In the genomic region with DNA sequence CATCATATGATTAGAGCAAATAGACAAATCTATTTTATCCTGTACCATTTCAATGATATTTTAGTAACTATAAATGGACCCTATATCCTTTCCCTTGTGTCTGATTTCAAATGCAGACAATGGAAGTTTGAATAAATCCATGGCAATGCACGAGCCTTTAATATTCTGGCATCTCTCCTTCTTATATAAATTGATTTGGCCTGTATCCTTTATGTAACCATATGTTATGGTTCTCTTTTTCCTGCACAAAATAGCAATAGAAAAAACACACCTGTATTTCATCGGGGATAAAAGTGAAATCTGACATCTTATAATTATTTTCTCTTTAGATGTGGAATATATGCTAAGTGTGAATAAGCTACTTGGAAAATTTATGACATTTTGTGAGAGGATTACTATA, we compare ENCODE assay signal across 17 mouse cellular contexts.
DNase-seq lines count a peak whose midpoint lies in the region; ATAC-seq lines count a peak whose summit lies in the region.
"Had no signal": no experiment of that assay in that cellular context is flagged by ENCODE, and none has a peak within 500 bp of the region (broad histone marks: within the 10 kb centered on the region; RNA-seq: fewer than 3 reads in every experiment).

No protein-coding gene starts in this region.

- 0 out of 2 replicates have a peak, but pooled peaks have one; percentile 52 for ATAC-seq in cerebellum, adult (ENCODE audit: insufficient number of reproducible peaks, low FRiP score, low TSS enrichment)
- ATAC-seq: activated CD4-positive, CD25-positive, alpha-beta regulatory T cell, adult 4 months; CD4-positive, CD25-positive, alpha-beta regulatory T cell, adult 4 months; Patski had no signal

- no peak for DNase-seq in cerebellum, postnatal 10 days
- peak; percentile 51 for DNase-seq in cerebellum, adult 9-10 months
- DNase-seq in cerebellum, adult 9-11 months: no peak
- DNase-seq: adrenal gland, adult 2 months; adrenal gland, adult 8-10 months; adrenal gland, postnatal 10 days; adrenal gland, postnatal 14 days; adrenal gland, postnatal 25 days; adrenal gland, postnatal 36 days; B cell, adult 2 months; cerebellum, adult 11 months; cerebellum, adult 11-12 months; cerebellum, adult 18-20 months had no signal
